Mouse (Mus musculus) midbrain, postnatal 0 days (tissue): ENCODE results near the gene Tmc6. TPM values are rescaled to one million over a fixed set of nuclear protein-coding genes. Genes with fewer than 3 reads are reported as not detected.

ENCODE experiments used
- ATAC-seq: fragments of 200-750 bp; cut with Nextera tagmentation; 2 replicates; pipeline ENCODE4 v1.8.0; 2017; ENCODE audit warnings: moderate number of reproducible peaks, mild to moderate bottlenecking, moderate TSS enrichment, moderate library complexity; ENCODE audit not compliant: low FRiP score
- DNase-seq: peaks from one replicate; pipeline ENCODE4 v3.0.0-alpha.2; 2015; ENCODE audit warnings: low spot score
- H3K27ac ChIP-seq: fragments of 300-500 bp; sonication (generic); 2 replicates; pipeline ENCODE4 v1.5.1; 2014; ENCODE audit warnings: low read depth, mild to moderate bottlenecking, low read length, mixed read lengths
- H3K27me3 ChIP-seq: fragments of 300-500 bp; sonication (generic); 2 replicates; pipeline ENCODE4 v1.6.1; 2014; ENCODE audit warnings: low read length, control low read depth, mixed read lengths; ENCODE audit not compliant: insufficient read depth
- H3K36me3 ChIP-seq: fragments of 300-500 bp; sonication (generic); 2 replicates; pipeline ENCODE4 v1.6.1; 2014; ENCODE audit warnings: low read length, control low read depth, mixed read lengths; ENCODE audit not compliant: insufficient read depth
- H3K4me1 ChIP-seq: fragments of 300-500 bp; sonication (generic); 2 replicates; pipeline ENCODE4 v1.6.1; 2014; ENCODE audit warnings: mild to moderate bottlenecking, control low read depth, antibody characterized with exemption, low read length, mixed read lengths; ENCODE audit not compliant: insufficient read depth
- H3K4me2 ChIP-seq: fragments of 300-500 bp; sonication (generic); 2 replicates; pipeline ENCODE4 v1.6.1; 2014; ENCODE audit warnings: low read depth, mild to moderate bottlenecking, low read length, mixed read lengths; ENCODE audit not compliant: poor library complexity, severe bottlenecking
- H3K4me3 ChIP-seq: fragments of 300-500 bp; sonication (generic); 2 replicates; pipeline ENCODE4 v1.5.1; 2014; ENCODE audit warnings: low read depth, mild to moderate bottlenecking, low read length, moderate library complexity
- H3K9ac ChIP-seq: fragments of 300-500 bp; sonication (generic); replicated peaks from 2 replicates; pipeline ENCODE4 v1.6.1; 2014; ENCODE audit warnings: mild to moderate bottlenecking, low read length, moderate library complexity, mixed read lengths; ENCODE audit not compliant: poor library complexity, severe bottlenecking
- H3K9me3 ChIP-seq: fragments of 300-500 bp; sonication (generic); 2 replicates; pipeline ENCODE4 v1.6.1; 2016; ENCODE audit warnings: low read length, control low read depth
- CTCF ChIP-seq: IDR thresholded peaks from 2 replicates; pipeline ENCODE4 v1.5.1; 2016; ENCODE audit warnings: antibody characterized with exemption, mild to moderate bottlenecking
- WGBS: fragments of 180-500 bp; shearing (Covaris S2); extraction: QIAGEN DNeasy Blood & Tissue Kit; methylation state at CpG from one replicate; pipeline ENCODE4 v1.1.7; 2014; 5-methylcytosine and 5-hydroxymethylcytosine counted together
- polyA plus RNA-seq: library from polyadenylated mRNA; unstranded; fragments of >200 nt; fragmentation: Nextera tagmentation; extraction: Ambion mirVana; gene quantifications from 2 replicates; pipeline ENCODE4 v1.2.1, GENCODE M21; 2015
- total RNA-seq: library from RNA; depleted of rRNA; stranded (reverse); fragments of >200 nt; gene quantifications from 2 replicates; pipeline ENCODE4 v1.2.3, GENCODE M21; 2014

Gene Tmc6
- total and polyA plus RNA-seq, 2 experiments from 2014 or later = 2.2 to 3.9 TPM

- ATAC-seq (no peak), DNase-seq (no peak)
- no peak overlapping the region for H3K9ac ChIP-seq
- H3K4me3 ChIP-seq = no peak overlapping the region
- 86% methylated on average over 4 of the region's 4 CpGs for WGBS
- no peak overlapping the region for H3K4me2 ChIP-seq
- no peaks in the 10 kb centered on the region for H3K4me1 ChIP-seq
- no peak for TF ChIP-seq CTCF
- no peak overlapping the region for H3K27ac ChIP-seq
- H3K9me3 ChIP-seq = no peaks in the 10 kb centered on the region
- H3K36me3 ChIP-seq = peaks cover 89% of the 10 kb centered on the region
- no peaks in the 10 kb centered on the region for H3K27me3 ChIP-seq
Measured at GRCm38 (mm10) chr11:117743454-117744030, 38.5 kb downstream of the Tmc6 start.

- 89% methylated on average over 8 of the region's 8 CpGs for WGBS
- no peak overlapping the region for H3K4me3 ChIP-seq
- H3K9me3 ChIP-seq = no peaks in the 10 kb centered on the region
- DNase-seq (no peak), ATAC-seq (no peak)
- H3K36me3 ChIP-seq = peaks cover 88% of the 10 kb centered on the region
- no peak for TF ChIP-seq CTCF
- no peaks in the 10 kb centered on the region for H3K4me1 ChIP-seq
- no peaks in the 10 kb centered on the region for H3K27me3 ChIP-seq
- no peak overlapping the region for H3K4me2 ChIP-seq
- no peak overlapping the region for H3K27ac ChIP-seq
- H3K9ac ChIP-seq = no peak overlapping the region
Measured at GRCm38 (mm10) chr11:117742715-117743114, 39.3 kb downstream of the Tmc6 start.

- no peak overlapping the region for H3K4me2 ChIP-seq
- H3K27me3 ChIP-seq = no peaks in the 10 kb centered on the region
- peaks cover 84% of the 10 kb centered on the region for H3K36me3 ChIP-seq
- ATAC-seq (no peak), DNase-seq (no peak)
- no peak overlapping the region for H3K9ac ChIP-seq
- H3K27ac ChIP-seq = no peak overlapping the region
- no peaks in the 10 kb centered on the region for H3K9me3 ChIP-seq
- no peak for TF ChIP-seq CTCF
- H3K4me1 ChIP-seq = no peaks in the 10 kb centered on the region
- 89% methylated on average over 8 of the region's 8 CpGs for WGBS
- no peak overlapping the region for H3K4me3 ChIP-seq
Measured at GRCm38 (mm10) chr11:117742243-117742642, 39.8 kb downstream of the Tmc6 start.

- H3K27me3 ChIP-seq = no peaks in the 10 kb centered on the region
- no peak for TF ChIP-seq CTCF
- DNase-seq (no peak), ATAC-seq (no peak)
- H3K36me3 ChIP-seq = peaks cover 83% of the 10 kb centered on the region
- WGBS = 91% methylated on average over 6 of the region's 6 CpGs
- H3K27ac ChIP-seq = no peak overlapping the region
- no peaks in the 10 kb centered on the region for H3K4me1 ChIP-seq
- H3K9me3 ChIP-seq = no peaks in the 10 kb centered on the region
- H3K9ac ChIP-seq = no peak overlapping the region
- H3K4me2 ChIP-seq = no peak overlapping the region
- no peak overlapping the region for H3K4me3 ChIP-seq
Measured at GRCm38 (mm10) chr11:117741128-117741527, 40.9 kb downstream of the Tmc6 start.

- Histone ChIP-seq H3K36me3 (peaks cover 75% of the 10 kb centered on the region), H3K27ac (no peak overlapping the region), H3K4me1 (no peaks in the 10 kb centered on the region), H3K4me2 (no peak overlapping the region), H3K9me3 (no peaks in the 10 kb centered on the region), H3K9ac (no peak overlapping the region), H3K4me3 (no peak overlapping the region), H3K27me3 (no peaks in the 10 kb centered on the region)
- WGBS = 94% methylated on average over 5 of the region's 5 CpGs
- no peak for TF ChIP-seq CTCF
- DNase-seq = no peak
- ATAC-seq = no peak
Measured at GRCm38 (mm10) chr11:117738123-117738522, 43.9 kb downstream of the Tmc6 start.

GRCm38 (mm10) chr11:117736037-117736689 lies 45.8 kb downstream of the Tmc6 start:
- peak; percentile 8 for DNase-seq
- no peak overlapping the region for H3K4me3 ChIP-seq
- no peaks in the 10 kb centered on the region for H3K27me3 ChIP-seq
- 68% methylated on average over 5 of the region's 5 CpGs for WGBS
- no peak overlapping the region for H3K27ac ChIP-seq
- no peak overlapping the region for H3K9ac ChIP-seq
- no peaks in the 10 kb centered on the region for H3K4me1 ChIP-seq
- H3K36me3 ChIP-seq = peaks cover 61% of the 10 kb centered on the region
- H3K4me2 ChIP-seq = no peak overlapping the region
- no peak for TF ChIP-seq CTCF
- ATAC-seq = no peak
- H3K9me3 ChIP-seq = no peaks in the 10 kb centered on the region
